Mouse (Mus musculus): ENCODE results near the gene Cfap44. TPM values are rescaled to one million over a fixed set of nuclear protein-coding genes. Genes with fewer than 3 reads are reported as not detected.
"Not testable (repeated sequence)": the region's sequence is repeated elsewhere in the genome, so short reads cannot be mapped to it uniquely, and the experiment has no call there.

Gene Cfap44
- total RNA-seq, 2 experiments from 2014 or later, result not detected

DNA sequence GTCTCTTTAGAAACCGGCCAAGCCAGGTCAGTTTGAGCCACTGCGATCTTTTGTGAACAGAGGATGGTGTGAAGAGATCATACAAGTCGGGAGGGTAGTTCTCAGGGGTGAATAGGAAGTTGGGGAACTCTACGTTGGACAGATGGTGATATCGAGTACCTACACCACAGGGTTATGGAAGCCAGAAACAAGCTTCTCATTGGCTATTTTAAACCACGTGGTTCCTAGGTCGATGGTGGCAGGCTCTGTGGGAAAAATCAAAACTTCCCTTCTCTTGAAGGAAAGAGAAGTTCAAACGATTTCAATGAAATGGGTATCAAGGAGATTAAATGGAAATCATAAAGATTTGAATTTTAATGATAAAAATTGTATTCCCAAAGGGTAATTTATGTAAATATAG, 27.1 kb downstream of the Cfap44 start:
- ATAC-seq (replicated peaks; ENCODE audit: low FRiP score, low TSS enrichment, poor library complexity, severe bottlenecking), result no peak

- no peak for ATAC-seq (replicated peaks; ENCODE audit: low FRiP score, low TSS enrichment, poor library complexity, severe bottlenecking)
Observed at GRCm38 (mm10) chr16:44423499-44423898, 28.9 kb downstream of the Cfap44 start.

DNA sequence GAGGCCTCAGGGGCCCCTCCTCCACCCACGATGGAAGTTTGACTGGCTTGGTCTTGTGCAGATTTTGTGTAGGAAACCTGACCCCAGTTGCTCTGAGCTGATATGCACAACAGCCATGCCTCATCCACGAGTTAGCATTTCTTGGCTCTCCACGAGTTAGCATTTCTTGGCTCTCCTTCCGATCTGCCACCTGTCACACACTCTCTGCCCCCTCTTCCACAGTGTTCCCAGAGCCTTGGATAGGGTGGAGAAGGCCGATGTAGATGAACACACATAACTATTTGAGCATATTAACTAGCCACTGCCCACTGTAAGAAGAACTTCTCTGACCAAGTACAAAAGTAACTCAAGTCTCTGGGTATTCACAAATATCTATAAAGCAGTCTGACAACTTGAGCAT, 33.9 kb downstream of the Cfap44 start:
- ATAC-seq (replicated peaks; ENCODE audit: low FRiP score, low TSS enrichment, poor library complexity, severe bottlenecking), result no peak

- ATAC-seq (replicated peaks; ENCODE audit: low FRiP score, low TSS enrichment, poor library complexity, severe bottlenecking), result no peak
Observed at GRCm38 (mm10) chr16:44430021-44430420, 35.4 kb downstream of the Cfap44 start.

DNA sequence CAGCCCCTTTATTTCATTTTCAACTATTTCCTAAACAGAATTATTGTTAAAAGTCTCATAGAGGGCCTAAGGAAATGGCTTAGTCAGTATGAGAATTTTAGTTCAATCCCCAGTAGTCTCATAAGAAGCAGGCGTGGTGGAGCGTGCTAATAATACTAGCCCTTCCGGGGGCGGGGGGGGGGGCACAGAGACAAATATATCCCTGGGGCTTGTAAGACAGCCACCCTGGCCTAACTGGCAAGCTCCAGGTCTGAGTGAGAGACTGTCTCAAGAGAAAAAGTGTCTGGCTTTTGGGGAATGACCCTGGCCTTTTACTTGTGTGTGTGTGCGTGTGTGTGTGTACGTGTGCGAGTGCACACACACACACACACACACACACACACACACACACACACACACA, 40.3 kb downstream of the Cfap44 start:
- ATAC-seq (replicated peaks; ENCODE audit: low FRiP score, low TSS enrichment, poor library complexity, severe bottlenecking), result no peak

DNA sequence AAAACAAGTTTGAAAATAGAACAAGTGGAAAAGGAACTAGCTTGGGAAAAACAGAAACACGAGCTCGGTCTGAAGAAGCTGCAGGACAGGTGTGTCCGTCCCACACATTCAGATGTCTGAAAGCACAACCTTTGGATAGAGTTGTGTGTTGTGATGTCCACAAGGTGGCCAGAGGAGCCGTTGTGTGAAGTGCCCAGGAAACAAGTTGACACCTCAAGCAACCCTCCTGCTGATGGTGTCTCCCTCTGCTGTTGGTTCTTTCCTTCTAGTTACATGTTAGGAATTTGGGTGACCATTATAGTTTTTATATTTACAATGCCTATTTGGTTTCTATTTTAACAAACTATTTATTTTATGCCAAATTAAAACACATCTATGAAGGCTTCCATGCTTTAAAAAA, 40.9 kb downstream of the Cfap44 start:
- no peak for ATAC-seq (replicated peaks; ENCODE audit: low FRiP score, low TSS enrichment, poor library complexity, severe bottlenecking)

DNA sequence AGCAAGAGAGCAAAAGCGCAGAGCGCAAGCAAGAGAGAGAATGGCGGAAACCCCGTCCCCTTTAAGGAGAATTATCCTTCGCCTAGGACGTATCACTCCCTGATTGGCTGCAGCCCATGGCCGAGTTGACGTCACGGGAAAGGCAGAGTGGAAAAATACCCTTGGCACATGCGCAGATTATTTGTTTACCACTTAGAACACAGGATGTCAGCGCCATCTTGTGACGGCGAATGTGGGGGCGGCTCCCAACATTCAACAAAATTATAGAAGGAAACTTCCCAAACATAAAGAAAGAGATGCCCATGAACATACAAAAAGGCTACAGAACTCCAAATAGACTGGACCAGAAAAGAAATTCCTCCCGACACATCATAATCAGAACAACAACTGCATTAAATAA, 47.3 kb downstream of the Cfap44 start:
- ATAC-seq (replicated peaks; ENCODE audit: low FRiP score, low TSS enrichment, poor library complexity, severe bottlenecking), result not testable (repeated sequence)

DNA sequence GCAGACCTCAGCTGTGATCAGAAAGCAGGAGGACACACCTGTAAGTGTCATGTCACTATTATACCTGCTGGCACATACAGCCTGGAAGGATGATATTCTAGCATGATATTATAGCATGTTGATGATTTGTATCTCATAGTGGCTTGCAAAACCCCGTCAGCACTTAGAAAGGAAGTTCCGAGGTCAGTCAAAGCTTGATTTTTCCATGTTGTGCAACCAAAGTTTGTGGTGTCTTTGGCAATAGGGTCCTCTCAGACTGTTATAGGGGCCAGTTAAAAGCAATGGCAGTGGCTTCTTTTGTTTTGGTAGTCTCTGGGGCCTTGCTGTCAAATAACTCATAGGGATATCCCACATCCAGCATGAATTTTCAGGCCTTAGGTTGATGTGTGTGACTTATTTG, 63.3 kb downstream of the Cfap44 start:
- ATAC-seq (replicated peaks; ENCODE audit: low FRiP score, low TSS enrichment, poor library complexity, severe bottlenecking), result no peak

- ATAC-seq (replicated peaks; ENCODE audit: low FRiP score, low TSS enrichment, poor library complexity, severe bottlenecking), result no peak
Observed at GRCm38 (mm10) chr16:44458826-44459225, 64.2 kb downstream of the Cfap44 start.

DNA sequence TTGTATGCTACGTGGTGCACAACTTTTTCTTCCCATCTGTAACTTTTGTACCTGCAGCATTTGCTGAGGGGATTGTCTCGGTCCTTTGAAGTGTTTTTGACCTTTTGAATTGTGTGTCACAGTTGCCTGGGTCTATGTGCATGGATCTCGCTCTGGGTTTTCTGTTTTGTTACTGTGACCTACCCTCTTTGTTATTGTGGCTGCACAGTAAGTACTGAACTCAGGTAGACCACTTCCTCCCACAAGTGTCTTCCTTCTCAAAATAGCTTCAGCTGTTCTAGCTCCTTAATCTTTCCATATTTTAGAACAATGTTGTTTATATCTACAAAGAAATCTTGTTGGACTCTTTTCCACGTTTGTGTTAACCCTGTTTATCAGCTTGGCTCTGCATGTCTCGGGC, 66.3 kb downstream of the Cfap44 start:
- ATAC-seq (replicated peaks; ENCODE audit: low FRiP score, low TSS enrichment, poor library complexity, severe bottlenecking), result no peak

DNA sequence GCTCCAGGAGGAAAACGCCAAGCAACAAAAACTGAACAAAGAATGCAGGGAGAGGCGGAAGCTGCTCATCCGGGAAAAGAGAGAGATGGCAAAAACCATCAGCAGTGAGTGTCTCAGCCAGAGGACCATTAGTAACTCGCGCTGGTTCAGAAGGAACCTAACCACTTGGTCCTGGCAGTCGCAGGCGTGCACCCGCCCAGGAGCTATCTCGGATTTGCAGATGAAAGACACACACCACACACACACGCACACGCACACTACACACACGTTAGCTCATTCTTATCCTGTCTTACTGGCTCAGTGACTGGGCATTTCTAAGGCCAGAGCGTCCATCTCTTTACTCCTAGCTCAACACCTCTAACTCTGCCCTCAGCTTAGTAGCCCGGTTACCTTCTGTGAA, 80.7 kb downstream of the Cfap44 start:
- peak; percentile 84 for ATAC-seq (replicated peaks; ENCODE audit: low FRiP score, low TSS enrichment, poor library complexity, severe bottlenecking)

GRCm38 (mm10) chr16:44475682-44476375, 81.2 kb downstream of the Cfap44 start:
- no peak for ATAC-seq (replicated peaks; ENCODE audit: low FRiP score, low TSS enrichment, poor library complexity, severe bottlenecking)

DNA sequence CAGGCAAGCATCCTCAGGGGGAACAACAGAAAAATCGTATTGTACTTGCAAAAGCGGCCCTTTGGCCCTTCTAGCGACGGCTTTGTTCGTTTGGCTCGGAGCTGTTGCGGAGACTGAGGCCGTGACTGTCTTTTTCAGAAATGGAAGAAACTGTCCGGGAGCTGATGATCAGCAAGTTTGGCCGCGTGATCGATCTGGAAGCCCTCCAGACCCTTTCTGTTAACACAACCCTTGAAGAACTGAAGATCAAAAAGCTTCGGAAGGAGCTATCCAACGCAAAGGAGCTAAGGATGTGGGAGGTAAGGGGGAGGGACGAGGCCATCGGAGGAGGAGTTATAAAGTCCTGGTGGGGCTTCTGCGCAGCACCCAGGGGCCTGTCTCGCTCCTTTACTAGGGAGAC, 84.2 kb downstream of the Cfap44 start:
- no peak for ATAC-seq (replicated peaks; ENCODE audit: low FRiP score, low TSS enrichment, poor library complexity, severe bottlenecking)

DNA sequence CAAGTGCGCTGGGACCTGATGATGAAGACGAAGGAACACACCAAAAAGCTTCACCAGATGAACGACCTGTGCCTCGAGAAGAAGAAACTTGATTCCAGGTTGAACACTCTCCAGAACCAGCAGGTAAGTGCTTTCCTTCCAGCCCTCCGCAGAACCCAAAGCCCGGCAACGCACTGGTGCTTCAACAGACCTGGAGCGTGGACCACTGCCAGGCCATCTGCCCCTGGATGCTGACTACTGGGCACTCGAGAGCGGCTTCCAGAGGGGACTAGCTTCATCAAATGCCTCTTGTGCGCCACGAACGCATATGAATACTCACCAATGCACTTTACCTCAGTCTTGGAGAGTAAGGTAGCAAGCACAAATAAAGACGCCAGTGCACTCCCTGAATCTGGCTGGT, 85.3 kb downstream of the Cfap44 start:
- no peak for ATAC-seq (replicated peaks; ENCODE audit: low FRiP score, low TSS enrichment, poor library complexity, severe bottlenecking)

GRCm38 (mm10) chr16:44480616-44481015, 86.0 kb downstream of the Cfap44 start:
- ATAC-seq (replicated peaks; ENCODE audit: low FRiP score, low TSS enrichment, poor library complexity, severe bottlenecking), result no peak

DNA sequence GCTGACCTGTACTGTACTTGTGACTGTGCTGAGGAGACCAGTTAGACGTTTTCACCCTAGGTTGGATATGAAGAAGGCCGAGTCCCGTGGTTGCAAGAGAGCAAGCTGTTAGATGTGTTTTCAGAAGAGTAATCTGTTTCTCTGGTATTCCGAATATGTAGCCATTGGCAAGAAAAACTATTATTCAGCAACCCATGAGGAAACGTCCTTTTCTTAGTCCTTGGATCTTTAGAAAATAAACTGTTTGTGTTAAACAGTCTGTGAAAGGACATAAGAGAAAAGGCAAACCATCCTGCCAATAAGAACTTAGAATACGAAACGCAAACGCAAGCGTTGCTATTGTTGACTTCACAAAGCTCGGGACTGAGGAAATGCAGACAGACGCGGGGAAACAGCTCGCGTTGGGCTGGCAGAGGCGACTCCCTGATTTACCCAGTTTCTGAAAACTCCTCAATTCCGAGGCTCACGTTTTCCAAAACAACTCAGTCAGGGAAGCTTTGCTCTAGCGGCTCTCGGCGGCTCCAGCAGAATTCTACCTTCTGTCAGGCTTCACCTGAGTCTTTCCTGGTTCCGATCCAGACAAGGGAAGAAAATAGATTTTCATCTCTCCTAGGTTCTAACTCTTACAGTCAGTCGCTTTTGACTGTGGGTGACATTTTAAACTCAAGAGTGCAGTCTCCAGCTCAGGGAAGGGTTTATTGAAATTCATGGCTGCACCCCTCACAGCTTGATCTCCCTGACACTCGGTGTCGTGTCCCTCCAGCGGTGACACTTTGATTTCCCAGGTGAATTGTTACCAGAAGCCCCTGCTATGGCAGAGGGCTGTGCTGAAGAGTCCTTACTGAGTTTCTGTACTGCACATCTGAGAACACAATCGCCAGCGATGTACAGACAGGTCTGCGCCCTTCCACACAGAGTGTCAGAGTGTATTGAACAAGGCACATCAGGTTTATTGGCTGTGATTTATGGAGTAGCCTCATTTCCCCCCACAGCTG, 87.3 kb downstream of the Cfap44 start:
- no peak for ATAC-seq (replicated peaks; ENCODE audit: low FRiP score, low TSS enrichment, poor library complexity, severe bottlenecking)

DNA sequence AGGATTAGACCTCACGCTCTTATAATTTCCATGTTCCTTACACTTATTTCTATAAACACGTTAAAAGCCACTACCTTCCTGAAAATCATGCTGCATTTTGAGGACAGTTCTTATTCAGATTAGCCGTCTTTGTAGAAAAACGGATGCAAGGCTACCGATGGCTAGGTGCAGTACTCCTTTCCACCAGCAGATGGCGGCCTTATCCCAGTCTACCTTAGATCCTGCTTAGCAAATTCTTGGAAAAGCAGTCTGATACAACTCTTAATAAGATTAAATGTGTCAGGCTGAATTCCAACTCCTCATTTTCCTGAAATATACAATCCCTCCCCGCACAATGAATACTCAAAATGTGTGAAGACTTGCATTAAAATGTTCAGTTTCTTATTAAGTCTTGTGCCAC, 89.5 kb downstream of the Cfap44 start:
- peak; percentile 61; the same call in 1 of the 2 replicates for ATAC-seq (replicated peaks; ENCODE audit: low FRiP score, low TSS enrichment, poor library complexity, severe bottlenecking)

GRCm38 (mm10) chr16:44484831-44485230, 90.2 kb downstream of the Cfap44 start:
- no peak for ATAC-seq (replicated peaks; ENCODE audit: low FRiP score, low TSS enrichment, poor library complexity, severe bottlenecking)

GRCm38 (mm10) chr16:44485691-44486090, 91.1 kb downstream of the Cfap44 start:
- no peak for ATAC-seq (replicated peaks; ENCODE audit: low FRiP score, low TSS enrichment, poor library complexity, severe bottlenecking)

DNA sequence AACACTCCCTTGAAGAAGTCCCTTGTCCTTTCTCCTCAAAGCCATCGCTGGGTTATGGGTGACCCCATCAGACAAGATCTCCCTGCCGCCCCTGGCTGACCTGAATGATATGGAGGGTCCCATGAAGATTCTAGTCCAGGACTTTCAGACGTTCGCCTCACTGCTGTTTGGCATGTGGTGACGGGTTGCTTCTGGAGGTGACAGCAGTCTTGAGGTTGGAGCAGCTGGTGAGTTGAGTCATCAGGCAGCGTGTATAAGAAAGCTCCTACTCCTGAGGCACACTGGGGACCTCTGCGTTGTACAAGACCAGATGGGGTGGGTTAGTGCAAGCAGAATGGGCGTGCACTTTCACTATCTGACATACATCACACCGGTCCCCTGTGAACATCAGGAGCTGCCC, 92.0 kb downstream of the Cfap44 start:
- ATAC-seq (replicated peaks; ENCODE audit: low FRiP score, low TSS enrichment, poor library complexity, severe bottlenecking), result no peak

GRCm38 (mm10) chr16:44487194-44487593, 92.6 kb downstream of the Cfap44 start:
- no peak for ATAC-seq (replicated peaks; ENCODE audit: low FRiP score, low TSS enrichment, poor library complexity, severe bottlenecking)

Measured in megakaryocyte-erythroid progenitor cell, adult 5-6 weeks (primary cell).